Mouse (Mus musculus) heart, embryonic 10.5 days (tissue): Measurements from ENCODE around the gene Ccna2. TPM values are rescaled to one million over a fixed set of nuclear protein-coding genes. Genes with fewer than 3 reads are reported as not detected.

Source experiments
- DNase-seq: peaks from one replicate; pipeline ENCODE4 v3.0.0-alpha.2; 2017; ENCODE audit warnings: low spot score
- H3K27ac ChIP-seq: fragments of 300-500 bp; sonication (generic); 2 replicates; pipeline ENCODE4 v1.5.1; 2016; ENCODE audit warnings: mild to moderate bottlenecking
- H3K27me3 ChIP-seq: fragments of 300-500 bp; sonication (generic); 2 replicates; pipeline ENCODE4 v1.6.1; 2016; ENCODE audit warnings: mild to moderate bottlenecking; ENCODE audit not compliant: poor library complexity, insufficient read depth, severe bottlenecking
- H3K36me3 ChIP-seq: fragments of 300-500 bp; sonication (generic); 2 replicates; pipeline ENCODE4 v1.6.1; 2016; ENCODE audit warnings: mild to moderate bottlenecking, moderate library complexity
- H3K4me1 ChIP-seq: fragments of 300-500 bp; sonication (generic); 2 replicates; pipeline ENCODE4 v1.6.1; 2016; ENCODE audit warnings: mild to moderate bottlenecking
- H3K4me3 ChIP-seq: fragments of 300-500 bp; sonication (generic); 2 replicates; pipeline ENCODE4 v1.5.1; 2016; ENCODE audit warnings: mild to moderate bottlenecking, moderate library complexity
- H3K9me3 ChIP-seq: fragments of 300-500 bp; sonication (generic); 2 replicates; pipeline ENCODE4 v1.6.1; 2016; ENCODE audit warnings: mild to moderate bottlenecking, moderate library complexity
- WGBS: fragments of 180-500 bp; shearing (Covaris S2); methylation state at CpG from one replicate; pipeline ENCODE4 v1.1.7; 2016; 5-methylcytosine and 5-hydroxymethylcytosine counted together
- polyA plus RNA-seq: library from polyadenylated mRNA; unstranded; fragments of >200 nt; fragmentation: Nextera tagmentation; extraction: Ambion mirVana; gene quantifications from 2 replicates; pipeline ENCODE4 v1.2.1, GENCODE M21; 2016

Ccna2 gene
- polyA plus RNA-seq, 1 experiment from 2014 or later, result 199 TPM

GRCm38 (mm10) chr3:36530345-36530744 lies 41.6 kb downstream of the Ccna2 start:
- no peak for DNase-seq
- Histone ChIP-seq H3K27me3 (peaks cover 8% of the 10 kb centered on the region; the same call in 1 of the 2 replicates), H3K36me3 (no peaks in the 10 kb centered on the region), H3K4me3 (no peak overlapping the region), H3K27ac (no peak overlapping the region), H3K9me3 (no peaks in the 10 kb centered on the region), H3K4me1 (peaks cover 8% of the 10 kb centered on the region)
- 79% methylated on average over 6 of the region's 6 CpGs for WGBS

GRCm38 (mm10) chr3:36524466-36524865 lies 47.5 kb downstream of the Ccna2 start:
- H3K4me1 ChIP-seq, result 0 out of 2 replicates have a peak, but pooled peaks cover 4% of the 10 kb centered on the region
- peaks cover 36% of the 10 kb centered on the region for H3K27me3 ChIP-seq
- H3K9me3 ChIP-seq, result no peaks in the 10 kb centered on the region
- H3K36me3 ChIP-seq, result no peaks in the 10 kb centered on the region
- H3K4me3 ChIP-seq, result no peak overlapping the region
- no peak overlapping the region for H3K27ac ChIP-seq
- 66% methylated on average over 3 of the region's 3 CpGs for WGBS
- no peak for DNase-seq

GRCm38 (mm10) chr3:36522137-36522536 lies 49.8 kb downstream of the Ccna2 start:
- Histone ChIP-seq H3K36me3 (no peaks in the 10 kb centered on the region), H3K9me3 (no peaks in the 10 kb centered on the region), H3K4me1 (0 out of 2 replicates have a peak, but pooled peaks cover 4% of the 10 kb centered on the region), H3K27me3 (peaks cover 46% of the 10 kb centered on the region), H3K4me3 (no peak overlapping the region), H3K27ac (no peak overlapping the region)
- no peak for DNase-seq
- WGBS, result 7% methylated on average over 4 of the region's 4 CpGs

GRCm38 (mm10) chr3:36521073-36522060 lies 50.6 kb downstream of the Ccna2 start, which contains the start of gene Gm11549:
Gene Gm11549 (minus strand): TSS chr3:36521813.
- peak within 1 kb of the TSS; percentile 69 for H3K4me3 ChIP-seq
- no peaks in the 10 kb centered on the region for H3K36me3 ChIP-seq
- DNase-seq, result no peak
- H3K9me3 ChIP-seq, result no peaks in the 10 kb centered on the region
- H3K27ac ChIP-seq, result no peak within 1 kb of the TSS
- under 1% methylated on average over 51 of the region's 51 CpGs for WGBS
- peaks cover 46% of the 10 kb centered on the region for H3K27me3 ChIP-seq
- H3K4me1 ChIP-seq, result 0 out of 2 replicates have a peak, but pooled peaks cover 4% of the 10 kb centered on the region

- Histone ChIP-seq H3K27ac (no peak overlapping the region), H3K36me3 (no peaks in the 10 kb centered on the region), H3K4me1 (no peaks in the 10 kb centered on the region), H3K4me3 (no peak overlapping the region), H3K9me3 (no peaks in the 10 kb centered on the region), H3K27me3 (peaks cover 27% of the 10 kb centered on the region)
- 85% methylated on average over 9 of the region's 9 CpGs for WGBS
- peak; percentile 45 for DNase-seq
These were observed 55.8 kb downstream of the Ccna2 start for GRCm38 (mm10) chr3:36516196-36516595.

Other genes with a start within 250 kb of the Ccna2 start
- 293 and 360 TPM in 2 replicates for gene Anxa5, start 96.3 kb downstream of the Ccna2 start, polyA plus RNA-seq
- gene 1810062G17Rik, start 96.2 kb downstream of the Ccna2 start, polyA plus RNA-seq, result 0.90 and 0.93 TPM in 2 replicates
- gene Gm11549, start 50.3 kb downstream of the Ccna2 start, polyA plus RNA-seq, result not detected in 2 replicates
- 65.2 and 77.8 TPM in 2 replicates for gene Exosc9, start 19.5 kb downstream of the Ccna2 start, polyA plus RNA-seq
- 12.2 and 12.6 TPM in 2 replicates for gene Bbs7, start 41.3 kb upstream of the Ccna2 start, polyA plus RNA-seq
- 3.7 and 4.7 TPM in 2 replicates for gene Trpc3, start 118.0 kb upstream of the Ccna2 start, polyA plus RNA-seq